Mouse (Mus musculus) B cell, adult 62 days (primary cell): ENCODE measurements around the gene Foxo3. TPM values are rescaled to one million over a fixed set of nuclear protein-coding genes. Genes with fewer than 3 reads are reported as not detected.

ENCODE experiments used
- total RNA-seq: library from RNA; stranded (reverse); gene quantifications from 4 replicates; pipeline ENCODE4 v1.2.4, GENCODE M21; 2023

Foxo3 gene
- total RNA-seq = 61.9 to 70.9 TPM (median 65.3 TPM) in 4 replicates

GRCm38 (mm10) chr10:42276507-42277345 lies at the start of gene Foxo3:
TSS of gene Foxo3 (minus strand) at chr10:42276755.

Other genes starting within 250 kb of the Foxo3 start
- 7.8 to 9.3 TPM (median 8.3 TPM) in 4 replicates for gene Afg1l, start 201.8 kb upstream of the Foxo3 start, total RNA-seq
- gene Snx3, start 225.3 kb upstream of the Foxo3 start, total RNA-seq = 94.9 to 106 TPM (median 102 TPM) in 4 replicates